Mouse (Mus musculus) thymus, postnatal 14 days (tissue): ENCODE data around the gene Hs6st3.

Experiments used
- DNase-seq: peaks from one replicate; pipeline ENCODE4 v3.0.0; 2021

The Hs6st3 gene

DNA sequence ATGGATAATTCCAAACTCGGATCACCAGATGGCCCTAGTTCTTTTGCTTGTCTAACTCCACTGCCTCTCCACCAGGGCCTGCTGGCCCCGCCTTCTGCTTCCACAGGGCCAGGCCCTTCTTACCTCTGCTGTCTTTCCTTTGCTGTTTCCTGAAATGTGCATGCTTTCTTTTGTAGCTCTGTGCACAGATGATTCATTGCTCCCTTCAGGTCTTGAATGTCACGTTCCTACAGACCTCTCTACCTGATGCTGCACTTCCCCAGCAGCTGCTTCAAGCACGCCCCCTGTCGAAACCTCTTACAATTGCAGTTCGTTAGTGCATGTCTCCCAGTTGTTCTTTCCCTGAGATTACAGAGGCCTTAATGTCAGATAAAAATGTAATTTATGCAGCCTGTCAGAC lies 682.4 kb downstream of the Hs6st3 start:
- DNase-seq: no peak

DNA sequence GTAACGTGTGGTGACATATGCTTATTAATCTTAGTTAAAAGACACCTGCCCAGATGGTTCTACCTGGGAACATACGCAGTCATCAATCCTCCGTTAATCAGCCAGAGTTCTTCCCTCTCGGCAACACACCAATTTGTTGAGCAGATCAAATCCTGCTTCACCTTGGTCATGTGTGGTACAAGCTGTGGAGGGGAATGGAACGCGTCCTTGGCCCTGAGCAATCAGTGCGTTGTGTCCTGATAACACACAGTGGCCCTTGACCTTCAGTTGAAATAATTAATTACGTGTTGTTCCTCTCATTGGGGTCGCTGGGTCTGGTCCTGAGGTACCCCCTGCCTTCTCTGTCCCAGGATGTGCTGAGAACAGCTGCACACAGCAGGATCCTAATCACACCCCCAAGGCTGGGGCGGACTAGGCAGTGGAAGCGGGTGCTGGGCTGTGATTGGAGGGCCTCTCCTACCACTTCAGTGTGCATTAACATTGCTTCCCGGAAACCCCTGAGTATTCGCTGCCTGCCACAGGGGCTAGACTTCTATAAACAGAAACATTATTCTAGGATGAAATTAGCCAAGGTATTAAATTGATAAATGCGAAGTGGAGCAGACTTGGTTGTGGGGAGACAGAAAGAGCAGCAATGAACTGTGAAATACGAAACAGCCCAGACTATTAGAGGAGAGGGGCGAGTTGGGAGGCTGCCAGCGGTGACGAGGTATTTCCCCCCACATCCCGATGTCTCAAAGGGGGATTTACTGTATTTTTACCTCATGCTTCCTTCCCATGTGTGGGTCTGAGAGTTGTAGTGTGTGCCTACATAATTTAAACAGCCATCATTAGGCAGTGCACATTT lies 693.2 kb downstream of the Hs6st3 start:
- DNase-seq: no peak

DNA sequence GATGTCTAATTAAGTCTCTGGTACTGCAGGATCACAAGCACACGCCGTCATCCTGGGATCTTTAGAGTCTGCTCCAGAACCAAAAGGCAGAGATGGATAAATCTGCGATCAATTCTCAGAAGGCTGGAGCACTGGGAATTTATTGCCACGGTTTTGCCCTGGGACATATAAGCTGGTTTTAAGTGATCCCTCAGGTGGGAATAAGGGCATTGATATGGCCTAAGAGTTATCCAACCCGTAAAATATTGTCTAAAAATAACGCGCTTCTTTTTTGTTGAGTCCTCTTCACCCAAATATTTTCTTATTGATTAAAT lies 693.8 kb downstream of the Hs6st3 start:
- no peak for DNase-seq

DNA sequence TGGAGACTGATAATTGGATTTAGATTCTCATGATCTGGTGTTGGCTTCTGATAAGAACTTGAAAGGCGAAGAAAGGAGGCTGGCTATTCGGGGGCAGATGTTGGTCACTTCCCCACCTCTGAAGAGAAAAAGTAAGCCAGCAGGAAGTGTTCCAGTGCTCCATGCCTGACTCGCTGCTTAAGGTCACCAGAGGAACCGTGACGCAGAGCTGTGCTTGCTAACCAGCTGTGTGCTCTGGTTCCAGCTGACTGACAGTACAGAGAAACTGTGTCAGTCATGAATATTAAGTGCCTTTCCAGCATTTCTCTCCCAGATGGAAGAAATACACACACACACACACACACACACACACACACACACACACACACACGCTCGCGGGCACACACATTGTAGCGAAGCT lies 694.8 kb downstream of the Hs6st3 start:
- no peak for DNase-seq

DNA sequence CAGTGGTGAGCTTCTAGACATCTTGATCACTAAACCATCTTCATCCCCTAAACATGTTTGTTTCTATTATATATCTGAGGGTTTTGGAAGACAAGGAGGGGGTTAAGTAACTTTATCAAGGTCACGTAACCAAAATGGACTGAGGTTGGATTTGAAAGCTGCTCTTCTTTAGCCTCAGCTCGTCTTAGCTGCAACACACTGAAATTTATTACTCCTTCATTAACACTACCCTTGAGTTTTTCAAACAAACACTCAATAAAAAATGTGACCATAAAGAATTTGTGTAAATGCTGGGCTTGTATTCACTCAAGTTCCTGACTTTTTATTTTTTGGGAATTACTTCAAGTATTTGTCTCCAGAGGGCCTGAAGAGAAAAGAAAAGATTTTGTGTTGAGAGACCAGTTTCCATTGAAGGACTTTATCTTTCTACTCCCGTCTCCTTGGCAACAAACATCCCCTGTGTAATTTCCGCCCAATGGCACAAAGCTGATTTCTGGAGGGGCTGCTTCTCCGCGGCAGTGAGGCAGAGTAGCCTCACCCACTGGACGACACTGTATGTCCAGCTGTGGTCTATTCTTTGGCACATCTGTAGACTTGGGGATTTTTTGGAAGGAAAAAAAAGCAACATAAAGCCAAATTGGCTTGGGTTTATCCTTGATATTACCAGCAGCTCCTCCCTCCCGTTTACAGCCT lies 696.0 kb downstream of the Hs6st3 start:
- DNase-seq: no peak

DNA sequence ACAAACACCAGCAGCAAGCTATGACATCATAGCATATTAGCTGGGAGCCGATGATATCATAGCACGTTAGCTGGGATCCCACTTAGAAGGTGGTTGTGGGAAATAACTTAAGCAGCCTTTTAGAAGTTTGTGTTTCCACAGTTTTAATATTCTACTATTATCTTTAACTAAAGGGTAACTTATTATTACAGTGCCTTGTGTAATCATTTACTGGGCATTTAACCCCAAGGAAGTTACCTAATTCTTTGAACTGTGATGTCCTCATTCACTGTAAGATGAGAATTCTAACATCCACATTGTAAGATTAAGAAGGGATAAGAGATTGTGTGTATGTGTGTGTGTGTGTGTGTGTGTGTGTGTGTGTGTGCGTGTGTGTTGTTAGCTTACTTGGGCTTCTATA lies 697.9 kb downstream of the Hs6st3 start:
- DNase-seq: no peak

DNA sequence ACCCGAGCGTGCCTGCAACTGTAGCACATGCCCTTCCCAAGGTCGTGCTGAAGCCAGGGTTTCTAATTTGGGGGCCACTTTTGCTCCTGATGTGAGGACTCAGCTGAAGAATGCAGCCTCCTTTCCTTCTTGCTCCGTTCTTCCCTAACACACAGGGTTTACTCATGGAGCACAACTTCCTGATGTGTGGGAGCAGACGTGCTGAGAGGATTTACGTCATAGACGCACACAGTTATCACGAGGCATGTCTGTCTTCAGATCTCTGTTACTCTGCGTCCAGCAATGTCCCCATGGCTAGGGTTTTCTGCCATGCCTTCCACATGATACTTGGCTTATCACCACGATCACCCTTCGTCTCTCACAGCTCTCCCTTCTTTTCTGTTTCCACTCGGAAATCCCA lies 709.4 kb downstream of the Hs6st3 start:
- DNase-seq: no peak

DNA sequence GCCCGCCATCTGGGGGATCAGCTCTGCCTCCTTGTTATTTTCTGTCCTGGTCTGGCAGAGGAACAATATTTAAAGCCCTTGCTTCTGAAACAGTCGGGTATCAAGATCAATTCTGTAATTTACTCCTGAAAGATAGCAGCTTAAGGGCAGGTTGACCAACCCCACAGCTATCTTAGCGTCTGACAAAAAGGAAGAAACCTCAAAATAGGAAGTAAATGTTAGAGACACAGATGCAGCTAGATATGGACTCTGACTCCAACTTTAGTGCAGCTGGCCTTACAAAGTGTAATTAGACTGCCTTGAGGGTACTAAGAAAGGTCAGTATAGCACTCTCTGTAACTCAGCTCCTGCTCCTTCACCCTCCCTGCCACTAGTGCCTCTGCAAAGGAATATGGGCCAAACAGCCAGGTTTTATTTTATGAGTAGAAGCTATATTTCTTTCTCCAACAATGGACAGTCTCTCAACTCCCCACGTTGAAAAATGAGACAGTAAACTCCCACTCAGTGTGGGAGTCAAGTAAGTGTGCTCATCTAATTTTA lies 710.7 kb downstream of the Hs6st3 start:
- DNase-seq: no peak

DNA sequence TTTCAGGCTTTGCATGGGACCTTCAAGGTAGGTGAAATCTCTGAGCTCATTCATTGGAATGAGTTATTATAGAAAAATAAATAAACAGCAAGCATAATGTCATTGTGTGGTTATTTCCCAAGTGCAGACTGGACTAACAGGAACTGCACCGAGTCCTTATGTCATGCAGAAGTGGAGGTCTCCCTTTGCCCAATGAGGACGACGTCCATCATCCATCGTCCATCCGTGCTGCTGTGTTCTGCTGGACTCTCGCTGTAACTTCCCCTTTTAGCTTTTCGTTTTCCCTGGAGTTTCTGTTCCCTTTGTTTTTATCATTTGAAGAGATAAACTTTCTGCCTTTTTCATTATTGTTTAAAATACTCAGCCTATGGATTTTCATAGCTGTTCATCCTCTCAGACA lies 711.2 kb downstream of the Hs6st3 start:
- DNase-seq: no peak

DNA sequence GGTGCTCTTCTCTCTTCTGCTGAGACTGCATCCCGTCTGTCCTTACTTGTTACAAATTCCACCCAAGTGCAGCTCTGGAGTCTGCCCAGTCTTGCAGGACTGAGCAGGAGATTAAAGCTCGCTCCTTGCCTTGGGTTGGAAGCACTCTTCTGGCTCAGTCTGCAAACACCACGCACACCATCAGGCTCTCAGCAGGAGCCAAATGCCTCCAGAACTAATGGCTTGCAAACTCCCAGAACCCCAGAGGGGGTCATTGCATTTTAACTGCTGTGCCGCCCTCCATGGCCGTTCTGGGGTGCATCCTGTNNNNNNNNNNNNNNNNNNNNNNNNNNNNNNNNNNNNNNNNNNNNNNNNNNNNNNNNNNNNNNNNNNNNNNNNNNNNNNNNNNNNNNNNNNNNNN lies 714.0 kb downstream of the Hs6st3 start:
- no peak for DNase-seq

DNA sequence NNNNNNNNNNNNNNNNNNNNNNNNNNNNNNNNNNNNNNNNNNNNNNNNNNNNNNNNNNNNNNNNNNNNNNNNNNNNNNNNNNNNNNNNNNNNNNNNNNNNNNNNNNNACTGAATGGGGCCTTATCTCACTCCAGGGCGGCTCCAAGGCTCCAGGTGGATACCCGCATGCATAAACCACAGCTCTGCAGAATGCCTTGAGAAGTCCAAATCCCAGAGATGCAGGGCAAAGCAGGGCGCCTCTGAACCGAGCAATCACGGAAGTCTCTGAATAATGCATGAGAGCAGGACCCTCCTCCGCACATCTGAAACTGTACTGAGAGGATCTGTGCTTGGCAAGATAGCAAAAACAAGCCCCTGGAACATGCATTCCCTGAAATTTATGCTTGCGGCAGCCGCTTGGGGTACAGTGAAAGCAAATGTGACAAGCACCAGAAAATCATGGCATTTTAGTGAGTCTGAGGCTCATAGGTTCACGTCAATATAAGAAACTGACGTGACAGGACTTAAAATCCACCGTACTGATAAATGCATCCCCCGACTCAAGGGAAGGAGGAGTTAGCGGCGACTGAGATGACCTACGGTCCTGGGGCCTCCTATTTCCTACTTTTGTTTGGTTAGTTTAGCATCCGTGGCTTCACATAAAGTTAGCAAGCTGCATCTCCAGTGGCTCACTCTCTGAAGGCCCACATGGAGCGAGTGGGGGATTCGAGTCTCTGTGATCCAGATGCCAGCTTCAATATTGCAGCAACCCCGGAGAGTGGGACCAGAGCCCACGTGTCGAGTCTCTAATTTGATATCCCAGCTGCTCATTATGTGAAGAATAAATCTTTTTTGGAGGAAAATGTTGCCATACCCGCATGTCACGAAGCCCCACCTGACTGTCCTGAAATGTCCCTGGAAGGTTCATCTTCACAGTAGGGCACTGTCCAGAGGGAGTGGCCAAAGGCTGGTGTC lies 719.5 kb downstream of the Hs6st3 start:
- DNase-seq: no peak

DNA sequence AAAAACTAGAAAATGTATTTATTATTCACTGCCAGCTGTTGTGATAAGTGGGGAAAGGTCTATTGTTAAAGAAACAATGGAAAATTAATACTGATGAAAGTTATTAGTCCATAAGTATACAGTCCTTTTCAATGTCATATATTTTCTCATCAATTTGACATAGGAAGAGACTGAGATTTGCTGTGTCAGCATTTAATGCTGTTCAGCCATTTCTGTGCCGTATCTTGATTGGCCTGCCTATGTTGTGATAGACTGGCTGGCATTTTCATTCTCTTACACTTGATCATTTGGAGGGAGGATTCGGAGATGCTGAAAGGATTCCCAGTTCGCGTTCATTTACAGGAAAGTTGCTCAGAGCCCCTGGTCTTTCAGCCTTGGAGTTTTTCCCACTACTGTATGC lies 735.5 kb downstream of the Hs6st3 start:
- no peak for DNase-seq

DNA sequence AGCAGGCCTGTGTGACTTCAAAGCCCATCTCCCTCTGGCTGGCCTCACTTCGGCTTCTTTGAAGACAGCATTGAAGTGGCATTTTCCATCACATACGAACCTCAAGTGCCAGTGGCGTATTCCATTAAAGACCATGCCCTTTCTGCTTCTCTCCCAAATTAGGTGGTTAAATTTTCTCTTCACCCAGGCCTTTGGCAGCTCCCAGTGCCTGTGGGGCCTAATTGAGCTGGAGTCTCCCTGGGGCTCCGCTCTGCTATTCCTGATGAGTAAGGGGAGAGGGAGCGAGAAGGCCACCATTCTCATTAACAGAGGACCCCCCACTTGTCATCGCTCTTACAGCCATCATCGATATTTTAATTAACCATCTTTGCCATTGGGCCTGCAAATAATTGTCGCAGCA lies 754.8 kb downstream of the Hs6st3 start:
- no peak for DNase-seq

DNA sequence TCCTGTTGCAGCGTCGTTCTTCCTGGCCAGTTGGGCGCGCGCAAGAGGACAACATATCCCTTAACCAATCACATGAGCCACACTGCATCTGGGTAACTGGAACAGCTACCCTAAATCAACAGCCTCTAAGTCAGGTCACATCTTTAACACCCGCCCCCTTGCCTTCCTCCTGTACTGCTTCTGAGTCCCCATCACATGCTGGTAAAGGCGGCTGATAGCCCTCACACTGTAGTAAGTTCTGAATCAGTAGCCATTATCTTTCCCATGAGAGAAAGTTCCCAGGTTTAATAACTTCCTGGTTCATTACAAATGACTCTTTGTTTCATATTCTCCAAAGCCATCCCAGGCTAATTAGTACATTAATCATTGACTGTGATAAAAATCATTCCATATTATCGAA lies 757.0 kb downstream of the Hs6st3 start:
- DNase-seq: no peak

DNA sequence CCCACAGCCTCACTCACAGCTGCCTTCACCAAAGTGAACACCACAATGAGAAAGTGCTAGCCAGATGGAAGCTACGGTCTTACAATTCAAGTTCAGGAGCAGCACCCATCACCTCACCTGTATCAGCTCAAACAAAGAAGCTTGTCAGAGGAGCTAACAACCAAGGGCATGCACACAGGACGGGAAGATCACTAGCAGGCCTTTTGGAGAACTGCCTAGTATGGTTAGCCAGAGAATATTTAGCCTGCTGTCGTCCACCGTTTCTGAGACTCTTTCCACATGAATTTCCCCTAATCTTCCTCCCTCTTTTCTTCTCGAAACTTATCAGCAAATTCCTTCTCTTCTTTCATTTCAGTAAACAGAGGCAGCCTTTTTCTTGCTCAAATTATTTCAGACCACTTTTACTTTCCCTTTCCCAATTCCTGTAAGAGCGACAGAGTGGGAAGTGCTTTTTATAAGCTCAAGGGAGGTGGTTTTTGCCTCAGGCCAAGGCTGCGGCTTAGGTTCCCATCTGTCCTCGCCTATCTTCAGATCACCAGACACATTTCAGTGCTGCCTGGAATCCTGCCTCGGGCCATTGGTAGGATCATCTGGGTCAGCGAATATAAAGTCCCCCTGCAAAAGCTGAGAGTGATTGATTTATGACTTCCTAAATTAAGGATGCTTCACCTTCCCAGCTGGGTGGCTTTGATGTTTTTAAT lies 757.8 kb downstream of the Hs6st3 start:
- DNase-seq: no peak

DNA sequence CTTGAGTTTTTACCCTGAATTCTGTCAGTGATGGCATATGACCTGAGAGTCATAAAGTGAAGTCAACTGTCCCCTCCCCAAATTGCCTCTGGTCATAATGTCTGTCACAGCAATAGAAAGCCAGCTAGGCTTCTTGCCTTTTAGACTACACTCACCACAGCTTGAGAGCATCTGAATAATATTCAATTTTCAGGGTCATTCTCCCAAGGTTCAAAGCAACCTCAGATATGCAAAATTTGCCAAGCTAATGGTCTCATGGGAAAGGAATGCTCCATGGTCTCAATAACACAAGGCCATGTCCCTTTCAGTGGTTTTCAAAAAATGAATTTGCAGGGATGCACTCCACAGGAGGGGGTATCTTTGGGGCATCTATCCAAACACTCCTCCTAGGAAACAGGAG lies 764.3 kb downstream of the Hs6st3 start:
- DNase-seq: no peak

DNA sequence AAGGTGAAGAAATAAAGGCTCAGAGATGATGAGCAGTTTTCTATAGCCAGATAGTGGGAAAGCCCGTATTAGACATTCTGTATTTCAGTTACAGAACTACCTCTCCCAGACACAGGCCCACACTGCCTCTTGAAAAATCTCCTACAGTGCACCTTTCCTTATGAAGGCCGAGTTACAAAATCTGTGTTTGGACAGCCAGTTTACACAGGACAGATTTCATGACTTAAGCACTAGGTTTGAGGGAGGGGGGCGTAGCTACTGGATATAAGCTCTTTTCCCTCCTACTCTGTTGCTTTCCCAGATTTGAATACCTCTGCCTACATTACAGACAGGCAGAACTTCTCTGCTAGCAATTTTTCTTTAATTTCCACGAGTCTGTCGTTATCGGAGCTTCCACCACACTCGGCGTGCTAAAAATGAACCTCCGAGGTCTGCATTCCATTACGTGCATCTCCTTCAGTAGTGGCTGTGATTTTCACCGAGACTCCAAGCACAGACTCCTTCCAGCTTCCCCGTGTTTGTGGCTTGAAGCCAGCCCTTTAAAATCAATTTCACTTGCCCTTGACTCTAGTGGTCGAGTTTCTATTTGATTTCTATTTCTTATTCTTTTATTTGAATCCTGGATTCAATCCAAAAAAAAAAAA lies 770.0 kb downstream of the Hs6st3 start:
- DNase-seq: no peak

DNA sequence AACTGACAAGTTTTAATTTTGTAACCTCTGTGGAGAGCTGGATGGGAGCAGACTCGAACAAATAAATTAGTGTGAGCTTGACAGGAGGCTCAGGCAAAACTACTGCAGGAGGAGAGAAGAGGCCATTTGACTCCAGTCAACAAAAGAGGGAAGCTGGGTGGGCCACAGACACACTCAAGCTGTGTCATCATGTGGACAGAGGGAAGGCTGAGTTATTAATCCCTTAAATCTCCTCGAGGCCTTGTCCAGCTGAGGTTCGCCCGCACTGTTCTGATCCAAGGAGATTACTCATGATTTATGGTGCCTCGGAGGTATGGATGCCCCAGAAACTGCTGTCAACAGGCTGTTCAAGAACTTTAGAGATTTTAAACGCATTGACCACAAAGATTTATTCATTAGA lies 776.4 kb downstream of the Hs6st3 start:
- no peak for DNase-seq

DNA sequence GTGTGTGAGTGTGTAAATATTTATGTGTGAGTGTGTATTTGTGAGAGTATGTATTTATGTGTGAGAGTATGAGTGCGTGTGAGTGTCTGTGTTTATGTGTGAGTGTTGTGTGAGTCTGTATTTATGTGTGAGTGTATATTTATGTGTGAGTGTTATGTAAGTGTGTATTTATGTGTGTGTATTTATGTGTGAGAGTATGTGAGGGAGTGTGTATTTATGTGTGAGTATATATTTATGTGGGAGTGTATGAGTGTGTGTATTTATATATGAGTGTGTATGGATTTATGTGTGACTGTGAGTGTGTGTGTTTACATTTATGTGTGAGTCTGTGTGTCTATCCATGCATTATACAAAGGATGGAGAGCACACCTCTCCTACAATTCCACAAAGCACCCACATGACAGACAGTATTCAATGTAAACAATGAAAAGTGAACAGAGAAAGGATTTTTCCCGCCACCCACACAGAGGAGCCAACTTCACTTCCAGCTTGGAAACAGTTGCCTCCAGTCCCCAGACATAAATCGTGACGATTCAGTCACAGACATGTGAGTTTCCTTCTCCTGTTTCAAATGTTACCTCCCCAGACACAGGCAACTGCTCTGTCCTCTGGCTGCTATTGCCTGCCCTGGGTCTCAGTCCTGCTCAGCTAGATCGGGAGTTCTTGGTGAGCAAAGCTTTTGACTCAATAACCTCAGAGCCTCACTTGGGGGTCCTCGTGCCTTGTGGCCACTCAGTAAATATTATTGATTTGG lies 780.3 kb downstream of the Hs6st3 start:
- DNase-seq: no peak

DNA sequence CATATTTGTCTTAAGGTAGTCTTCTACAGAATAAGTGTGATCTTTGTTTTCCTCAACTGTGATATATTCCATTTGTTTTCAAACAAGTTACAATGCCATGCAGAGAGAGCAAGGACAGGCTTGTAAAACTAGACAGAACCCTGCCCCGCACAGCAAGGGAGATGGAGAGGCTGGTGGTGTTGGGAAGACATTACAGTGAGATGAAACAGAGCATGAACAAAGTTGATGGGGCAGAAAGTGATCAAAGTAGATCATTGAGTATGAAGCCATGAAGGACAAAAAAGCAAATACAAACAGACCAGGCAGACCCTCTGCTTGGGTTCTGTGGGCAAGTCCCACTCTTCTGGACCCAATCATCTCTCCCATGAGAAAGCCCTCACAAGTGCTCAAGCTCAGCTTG lies 781.0 kb downstream of the Hs6st3 start:
- no peak for DNase-seq
